Mouse (Mus musculus) ES-Bruce4 (cell line): ENCODE results near the gene Olfr1158.

ENCODE experiments used
- CTCF ChIP-seq: IDR thresholded peaks from one replicate; pipeline ENCODE4 v1.8.1; 2011; ENCODE audit warnings: low read depth, low read length
- POLR2A ChIP-seq: IDR thresholded peaks from one replicate; pipeline ENCODE4 v1.8.1; 2011; ENCODE audit warnings: low read length; ENCODE audit not compliant: insufficient read depth

DNA sequence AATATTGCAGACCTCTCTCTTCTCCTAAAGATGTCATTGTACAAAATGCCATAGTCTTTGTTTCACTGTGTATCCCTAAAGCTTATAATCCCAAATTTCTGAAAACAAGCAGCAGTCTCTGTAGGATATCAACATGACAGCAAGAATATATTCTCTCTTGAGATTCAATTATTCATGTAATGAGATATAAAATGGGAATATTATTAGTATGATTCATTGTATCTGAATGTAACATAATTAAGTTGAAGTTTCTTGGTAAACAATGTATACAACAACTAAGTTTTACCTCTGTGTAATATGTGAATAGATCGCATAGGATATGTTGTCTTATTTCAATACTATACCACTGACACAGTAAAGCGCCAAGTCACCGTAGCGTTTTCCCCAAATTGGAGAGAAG, 21.7 kb upstream of the Olfr1158 start, which contains the start of gene Olfr1157:
- TF ChIP-seq CTCF (no peak), POLR2A (no peak)
